18 mouse cellular contexts compared by ENCODE assay signal in the genomic region with DNA sequence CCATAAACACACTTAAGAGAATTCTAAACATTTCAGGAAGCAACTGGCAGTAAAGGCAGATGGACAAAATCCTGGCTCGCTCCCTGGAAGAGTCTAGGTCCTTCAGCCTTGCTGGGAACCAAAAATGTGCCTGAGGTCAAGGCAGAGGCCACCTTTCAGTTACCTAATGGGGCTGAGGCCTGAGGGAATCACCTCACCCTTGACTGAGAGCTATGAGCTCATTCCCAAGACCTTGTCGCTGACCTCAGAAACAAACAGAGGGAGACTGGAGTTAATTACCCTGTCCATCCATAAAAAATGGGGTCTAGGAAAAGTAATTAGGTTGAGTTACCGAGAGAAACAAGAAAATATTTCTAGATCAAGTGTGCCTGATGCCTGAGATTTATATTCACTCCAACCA.
DNase-seq lines count a peak whose midpoint lies in the region; TF ChIP-seq lines count a peak whose summit lies in the region.
"Had no signal": no experiment of that assay in that cellular context is flagged by ENCODE, and none has a peak within 500 bp of the region (broad histone marks: within the 10 kb centered on the region; RNA-seq: fewer than 3 reads in every experiment).

No protein-coding gene starts in this region.

- no peaks in the 10 kb centered on the region for H3K36me3 ChIP-seq in kidney, adult 2 months (ENCODE audit: control insufficient read depth, insufficient read depth, low read length)
- H3K36me3 ChIP-seq: embryonic facial prominence, embryonic 10.5 days; heart, embryonic 15.5 days; hindbrain, embryonic 13.5 days had no signal

- TF ChIP-seq POLR2A in kidney, adult 2 months (IDR thresholded peaks at IDR 0.05; ENCODE audit: low read depth, low read length), result no peak

- peak; percentile 4 for DNase-seq in adrenal gland, postnatal 14 days
- no peak for DNase-seq in adrenal gland, postnatal 10 days
- peak; percentile 7 for DNase-seq in kidney, adult 2 months
- DNase-seq in kidney, adult 18-20 months, result no peak
- DNase-seq in kidney, postnatal 14 days, result peak; percentile 14
- no peak for DNase-seq in spleen, postnatal 4 days (ENCODE audit: low spot score in 2 of 2)
- DNase-seq: cerebellum, adult 2 months; cerebellum, postnatal 10 days; forebrain, postnatal 0 days; gastrocnemius, postnatal 14 days; heart, adult 2 months; heart, postnatal 14 days had no signal

- H3K27me3 ChIP-seq in kidney, adult 2 months (replicated peaks; ENCODE audit: control insufficient read depth, insufficient read depth, low read length), result no peaks in the 10 kb centered on the region
- H3K27me3 ChIP-seq: forebrain, embryonic 13.5 days; heart, embryonic 15.5 days; hindbrain, embryonic 13.5 days had no signal

- 27% methylated on average over 3 of the region's 3 CpGs for WGBS in kidney, adult 2 months

- H3K4me1 ChIP-seq in kidney, adult 2 months (ENCODE audit: control insufficient read depth, insufficient read depth, low read length), result no peaks in the 10 kb centered on the region
- H3K4me1 ChIP-seq in brown adipose tissue, adult 24 weeks (ENCODE audit: control insufficient read depth, insufficient read depth, insufficient read length, low read length), result no peaks in the 10 kb centered on the region
- H3K4me1 ChIP-seq: embryonic facial prominence, embryonic 10.5 days; forebrain, embryonic 13.5 days; heart, embryonic 15.5 days; hindbrain, embryonic 13.5 days had no signal

- no peak overlapping the region for H3K27ac ChIP-seq in kidney, adult 2 months (ENCODE audit: insufficient read depth, low read depth, low read length)
- H3K27ac ChIP-seq in brown adipose tissue, adult 24 weeks (replicated peaks; ENCODE audit: low read depth, low read length), result peak overlapping the region; percentile 83
- H3K27ac ChIP-seq: embryonic facial prominence, embryonic 10.5 days; forebrain, embryonic 13.5 days; heart, adult 2 months; heart, embryonic 15.5 days; hindbrain, embryonic 13.5 days; hindbrain, postnatal 0 days had no signal

- no peak overlapping the region for H3K4me3 ChIP-seq in kidney, adult 2 months (ENCODE audit: insufficient read depth, low read depth, low read length)
- no peak overlapping the region for H3K4me3 ChIP-seq in brown adipose tissue, adult 24 weeks (ENCODE audit: insufficient read depth, low read depth, low read length)
- H3K4me3 ChIP-seq: embryonic facial prominence, embryonic 10.5 days; forebrain, embryonic 13.5 days; heart, adult 2 months; heart, embryonic 15.5 days; hindbrain, embryonic 13.5 days had no signal

- no peak for TF ChIP-seq CTCF in kidney, adult 2 months (conservative IDR thresholded peaks at IDR 0.05; ENCODE audit: insufficient read depth, insufficient read length, low read depth, low read length)

Comparison
In these comparisons a context has a peak if more than half of its experiments do, and no peak if none do; other contexts are left out.
1. DNase-seq: peak in adrenal gland, postnatal 14 days (single experiment), kidney, adult 2 months (single experiment) and kidney, postnatal 14 days (single experiment); none in adrenal gland, postnatal 10 days (single experiment), kidney, adult 18-20 months (single experiment) and spleen, postnatal 4 days (0 of 2).